Mouse (Mus musculus) thymus, adult 2 months (tissue): ENCODE data around the gene Pex12. TPM values are rescaled to one million over a fixed set of nuclear protein-coding genes. Genes with fewer than 3 reads are reported as not detected.
"Not testable (repeated sequence)": the region's sequence is repeated elsewhere in the genome, so short reads cannot be mapped to it uniquely, and the experiment has no call there.

Source experiments
- DNase-seq: peaks from one replicate; pipeline ENCODE4 v3.0.0; 2021
- H3K27ac ChIP-seq: fragments of 200-500 bp; 2 replicates; pipeline ENCODE4 v1.5.1; 2012; ENCODE audit warnings: low read length, control low read depth; ENCODE audit not compliant: control insufficient read depth, insufficient read depth
- H3K27me3 ChIP-seq: fragments of 200-500 bp; 2 replicates; pipeline ENCODE4 v1.6.1; 2012; ENCODE audit warnings: mild to moderate bottlenecking, low read length, moderate library complexity, mixed read lengths; ENCODE audit not compliant: control insufficient read depth, insufficient read depth
- H3K36me3 ChIP-seq: fragments of 200-500 bp; 2 replicates; pipeline ENCODE4 v1.6.1; 2012; ENCODE audit warnings: mild to moderate bottlenecking, low read length, moderate library complexity; ENCODE audit not compliant: control insufficient read depth, insufficient read depth
- H3K4me1 ChIP-seq: fragments of 200-500 bp; replicated peaks from 2 replicates; pipeline ENCODE4 v1.6.1; 2012; ENCODE audit warnings: low read length; ENCODE audit not compliant: control insufficient read depth, insufficient read depth
- H3K4me3 ChIP-seq: fragments of 200-500 bp; 2 replicates; pipeline ENCODE4 v1.5.1; 2012; ENCODE audit warnings: mild to moderate bottlenecking, low read length, control low read depth, moderate library complexity; ENCODE audit not compliant: control insufficient read depth, insufficient read depth
- CTCF ChIP-seq: fragments of 200-500 bp; IDR thresholded peaks from 2 replicates; pipeline ENCODE4 v1.5.1; 2012; ENCODE audit warnings: mild to moderate bottlenecking, control low read depth, low read length, moderate library complexity, borderline replicate concordance; ENCODE audit not compliant: control insufficient read depth, poor library complexity, insufficient read depth; ENCODE audit errors: extremely low read depth
- POLR2A ChIP-seq: fragments of 200-500 bp; IDR thresholded peaks from 2 replicates; pipeline ENCODE4 v1.6.1; 2012; ENCODE audit warnings: mild to moderate bottlenecking, low read length, control low read depth, moderate library complexity; ENCODE audit not compliant: control insufficient read depth, poor library complexity, insufficient read depth; ENCODE audit errors: extremely low read depth
- WGBS: fragments of 180-500 bp; shearing (Covaris S2); methylation state at CpG from one replicate; pipeline ENCODE4 v1.1.7; 2018; 5-methylcytosine and 5-hydroxymethylcytosine counted together
- polyA plus RNA-seq: library from polyadenylated mRNA; depleted of rRNA; stranded (reverse); fragments of >200 nt; gene quantifications from 2 replicates; pipeline ENCODE4 v1.2.3, GENCODE M21; 2012; rRNA removed

The Pex12 gene
- polyA plus RNA-seq, 1 experiment: 9.2 TPM

GRCm38 (mm10) chr11:83262673-83263072 is 39.7 kb downstream of the Pex12 start:
- Histone ChIP-seq H3K4me3 (no peak overlapping the region), H3K36me3 (peaks cover 4% of the 10 kb centered on the region; the same call in 1 of the 2 replicates), H3K27me3 (no peaks in the 10 kb centered on the region), H3K4me1 (peaks cover 8% of the 10 kb centered on the region), H3K27ac (peak overlapping the region; percentile 78)
- WGBS: 75% methylated on average over 1 of the region's 1 CpGs
- TF ChIP-seq CTCF (no peak), POLR2A (no peak)
- peak; percentile 35 for DNase-seq

- H3K27ac ChIP-seq, H3K4me3 ChIP-seq, H3K4me1 ChIP-seq, H3K27me3 ChIP-seq, H3K36me3 ChIP-seq, DNase-seq: not testable (repeated sequence)
- WGBS: 86% methylated on average over 5 of the region's 5 CpGs
Measured at GRCm38 (mm10) chr11:83257211-83257610, 45.2 kb downstream of the Pex12 start.

Other genes with a start within 250 kb of the Pex12 start
- 40.6 and 44.7 TPM in 2 replicates for gene Slfn2, start 237.5 kb downstream of the Pex12 start, polyA plus RNA-seq
- gene Slfn1, start 185.7 kb downstream of the Pex12 start, polyA plus RNA-seq: 16.3 and 24.3 TPM in 2 replicates
- gene Slfn4, start 127.4 kb downstream of the Pex12 start, polyA plus RNA-seq: 1.6 and 1.8 TPM in 2 replicates
- 2.7 and 3.0 TPM in 2 replicates for gene Slfn3, start 111.3 kb downstream of the Pex12 start, polyA plus RNA-seq
- gene Slfn14, start 15.9 kb downstream of the Pex12 start, polyA plus RNA-seq: not detected in 2 replicates
- 41.4 and 51.0 TPM in 2 replicates for gene Ap2b1, start 3.6 kb downstream of the Pex12 start, polyA plus RNA-seq
- 1.2 and 5.3 TPM in 2 replicates for gene Rasl10b, start 106.6 kb upstream of the Pex12 start, polyA plus RNA-seq
- gene Gas2l2, start 126.9 kb upstream of the Pex12 start, polyA plus RNA-seq: 0.10 and 0.12 TPM in 2 replicates
- 1.9 and 2.0 TPM in 2 replicates for gene 1700020L24Rik, start 135.1 kb upstream of the Pex12 start, polyA plus RNA-seq
- gene Mmp28, start 160.5 kb upstream of the Pex12 start, polyA plus RNA-seq: 6.0 and 8.2 TPM in 2 replicates
- 17.1 and 20.0 TPM in 2 replicates for gene Taf15, start 170.5 kb upstream of the Pex12 start, polyA plus RNA-seq
- gene Heatr9, start 219.6 kb upstream of the Pex12 start, polyA plus RNA-seq: 0.20 TPM in 1 of 2 replicates, not detected in the other
- gene Ccl5, start 227.9 kb upstream of the Pex12 start, polyA plus RNA-seq: 526 and 777 TPM in 2 replicates